Mouse (Mus musculus) stomach, postnatal 0 days (tissue): ENCODE measurements around the gene Gm21244. TPM values are rescaled to one million over a fixed set of nuclear protein-coding genes. Genes with fewer than 3 reads are reported as not detected.
"Not testable (repeated sequence)": the region's sequence is repeated elsewhere in the genome, so short reads cannot be mapped to it uniquely, and the experiment has no call there.

Experiments used
- ATAC-seq: fragments of 200-750 bp; cut with Nextera tagmentation; 2 replicates; pipeline ENCODE4 v1.8.0; 2017; ENCODE audit not compliant: low FRiP score, low TSS enrichment
- DNase-seq: peaks from one replicate; pipeline ENCODE4 v3.0.0-alpha.2; 2016; ENCODE audit warnings: low spot score
- H3K27ac ChIP-seq: fragments of 300-500 bp; sonication (generic); replicated peaks from 2 replicates; pipeline ENCODE4 v1.5.1; 2014; ENCODE audit warnings: mild to moderate bottlenecking, control low read depth
- H3K27me3 ChIP-seq: fragments of 300-500 bp; sonication (generic); 2 replicates; pipeline ENCODE4 v1.6.1; 2014; ENCODE audit warnings: low read length; ENCODE audit not compliant: control insufficient read depth, insufficient read depth
- H3K36me3 ChIP-seq: fragments of 300-500 bp; sonication (generic); 2 replicates; pipeline ENCODE4 v1.6.1; 2014; ENCODE audit warnings: low read length, mixed read lengths; ENCODE audit not compliant: control insufficient read depth, insufficient read depth
- H3K4me1 ChIP-seq: fragments of 300-500 bp; sonication (generic); replicated peaks from 2 replicates; pipeline ENCODE4 v1.6.1; 2014; ENCODE audit warnings: antibody characterized with exemption; ENCODE audit not compliant: control insufficient read depth, insufficient read depth
- H3K4me2 ChIP-seq: fragments of 300-500 bp; sonication (generic); replicated peaks from 2 replicates; pipeline ENCODE4 v1.6.1; 2014; ENCODE audit warnings: low read depth, mild to moderate bottlenecking, control low read depth, moderate library complexity
- H3K4me3 ChIP-seq: fragments of 300-500 bp; sonication (generic); 2 replicates; pipeline ENCODE4 v1.5.1; 2014; ENCODE audit warnings: low read depth, low read length, control low read depth
- H3K9ac ChIP-seq: fragments of 300-500 bp; sonication (generic); 2 replicates; pipeline ENCODE4 v1.6.1; 2014; ENCODE audit warnings: mild to moderate bottlenecking, low read length, control low read depth, mixed read lengths
- H3K9me3 ChIP-seq: fragments of 300-500 bp; sonication (generic); 2 replicates; pipeline ENCODE4 v1.6.1; 2016; ENCODE audit warnings: low read length; ENCODE audit not compliant: control insufficient read depth
- WGBS: fragments of 180-500 bp; shearing (Covaris S2); extraction: QIAGEN DNeasy Blood & Tissue Kit; methylation state at CpG from one replicate; pipeline ENCODE4 v1.1.7; 2014; 5-methylcytosine and 5-hydroxymethylcytosine counted together
- polyA plus RNA-seq: library from polyadenylated mRNA; unstranded; fragments of >200 nt; fragmentation: Nextera tagmentation; extraction: Ambion mirVana; gene quantifications from 2 replicates; pipeline ENCODE4 v1.2.1, GENCODE M21; 2015

Gene Gm21244
- polyA plus RNA-seq, result not detected in 2 replicates

GRCm38 (mm10) chrY:7169193-7169592 is at the start of gene Gm21244:
Gene Gm21244 (minus strand): TSS chrY:7169293.
- not testable (repeated sequence) for DNase-seq, H3K27me3 ChIP-seq, ATAC-seq, H3K4me2 ChIP-seq, H3K36me3 ChIP-seq, H3K4me3 ChIP-seq, H3K9me3 ChIP-seq, H3K4me1 ChIP-seq, H3K9ac ChIP-seq, H3K27ac ChIP-seq
- WGBS, result no CpG with 5 or more reads among the region's 3 CpGs

Other genes starting within 250 kb of the Gm21244 start
- gene Gm28998, start 84.5 kb upstream of the Gm21244 start, polyA plus RNA-seq, result not detected in 2 replicates
- not detected in 2 replicates for gene Gm21788, start 235.7 kb upstream of the Gm21244 start, polyA plus RNA-seq